Mouse (Mus musculus) intestine, embryonic 16.5 days (tissue): ENCODE measurements around the gene Ube2f. TPM values are rescaled to one million over a fixed set of nuclear protein-coding genes. Genes with fewer than 3 reads are reported as not detected.
A peak's percentile ranks its signal among the peaks of the same experiment; 100 is the strongest.

ENCODE experiments used
- ATAC-seq: fragments of 200-750 bp; cut with Nextera tagmentation; 2 replicates; pipeline ENCODE4 v1.8.0; 2017; ENCODE audit warnings: moderate TSS enrichment, moderate library complexity
- H3K27ac ChIP-seq: fragments of 300-500 bp; sonication (generic); 2 replicates; pipeline ENCODE4 v1.5.1; 2014; ENCODE audit warnings: mild to moderate bottlenecking, low read length
- H3K27me3 ChIP-seq: fragments of 300-500 bp; sonication (generic); replicated peaks from 2 replicates; pipeline ENCODE4 v1.6.1; 2014; ENCODE audit warnings: low read length, control low read depth, mixed read lengths; ENCODE audit not compliant: control insufficient read depth, insufficient read depth
- H3K36me3 ChIP-seq: fragments of 300-500 bp; sonication (generic); 2 replicates; pipeline ENCODE4 v1.6.1; 2014; ENCODE audit warnings: low read length, control low read depth; ENCODE audit not compliant: control insufficient read depth, insufficient read depth
- H3K4me1 ChIP-seq: fragments of 300-500 bp; sonication (generic); 2 replicates; pipeline ENCODE4 v1.6.1; 2014; ENCODE audit warnings: low read length, control low read depth, mixed read lengths; ENCODE audit not compliant: control insufficient read depth, insufficient read depth
- H3K4me2 ChIP-seq: fragments of 300-500 bp; sonication (generic); 2 replicates; pipeline ENCODE4 v1.6.1; 2014; ENCODE audit warnings: low read depth, low read length, control low read depth
- H3K4me3 ChIP-seq: fragments of 300-500 bp; sonication (generic); 2 replicates; pipeline ENCODE4 v1.5.1; 2014; ENCODE audit warnings: mild to moderate bottlenecking, low read length
- H3K9ac ChIP-seq: fragments of 300-500 bp; sonication (generic); 2 replicates; pipeline ENCODE4 v1.6.1; 2014; ENCODE audit warnings: low read depth, low read length
- H3K9me3 ChIP-seq: fragments of 300-500 bp; sonication (generic); 2 replicates; pipeline ENCODE4 v1.6.1; 2016; ENCODE audit warnings: low read length, control low read depth; ENCODE audit not compliant: control insufficient read depth
- WGBS: fragments of 180-500 bp; shearing (Covaris S2); extraction: QIAGEN DNeasy Blood & Tissue Kit; methylation state at CpG from one replicate; pipeline ENCODE4 v1.1.7; 2014; 5-methylcytosine and 5-hydroxymethylcytosine counted together
- polyA plus RNA-seq: library from polyadenylated mRNA; unstranded; fragments of >200 nt; fragmentation: Nextera tagmentation; extraction: Ambion mirVana; gene quantifications from 2 replicates; pipeline ENCODE4 v1.2.1, GENCODE M21; 2015

Gene Ube2f
- polyA plus RNA-seq, 1 experiment from 2014 or later = 68.8 TPM

DNA sequence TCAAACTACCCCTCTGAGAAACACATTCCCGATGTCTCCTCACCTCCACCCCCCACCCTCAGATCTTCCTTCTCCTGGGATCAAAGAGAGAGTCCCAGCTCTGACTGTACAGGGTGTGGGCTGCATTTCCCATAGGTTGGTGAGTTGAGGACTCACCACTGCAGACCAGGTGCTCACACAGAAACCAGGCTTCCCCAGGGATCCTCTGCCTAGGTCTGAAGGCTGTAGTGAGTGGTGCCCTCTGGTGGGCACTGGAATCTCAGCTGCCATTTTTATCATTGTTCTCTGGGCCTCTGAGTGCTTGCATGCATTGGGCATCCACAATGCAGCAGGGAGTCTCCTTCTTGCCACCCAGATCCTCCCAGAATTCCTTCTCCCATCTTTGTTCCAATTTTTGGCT lies 39.0 kb upstream of the Ube2f start:
- Histone ChIP-seq H3K9ac (no peak overlapping the region), H3K27ac (no peak overlapping the region), H3K36me3 (no peaks in the 10 kb centered on the region), H3K27me3 (no peaks in the 10 kb centered on the region), H3K9me3 (no peaks in the 10 kb centered on the region), H3K4me2 (no peak overlapping the region), H3K4me1 (0 out of 2 replicates have a peak, but pooled peaks cover 7% of the 10 kb centered on the region), H3K4me3 (no peak overlapping the region)
- WGBS = 72% methylated on average over 1 of the region's 1 CpGs
- 0 out of 2 replicates have a peak, but pooled peaks have one; percentile 7 for ATAC-seq

DNA sequence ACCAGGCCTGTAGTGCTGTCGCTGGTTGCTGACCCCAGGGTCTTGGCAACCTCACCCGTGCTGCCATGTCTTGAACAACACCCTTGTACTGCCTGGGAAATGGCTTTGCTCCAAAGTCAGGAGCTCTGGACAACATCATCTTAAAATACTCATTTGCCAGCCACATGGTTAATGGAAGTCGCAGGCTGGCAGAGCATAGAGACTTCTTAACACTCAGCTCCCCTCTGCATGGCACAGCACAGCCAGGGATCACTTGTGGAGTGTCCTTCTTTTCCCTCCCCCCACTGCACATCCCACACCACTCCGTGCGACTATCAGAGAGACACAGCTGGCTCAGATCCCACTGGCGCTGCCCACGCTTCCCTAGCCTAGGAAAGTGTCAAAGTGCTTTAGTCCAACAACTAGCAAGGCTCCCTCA lies 38.5 kb upstream of the Ube2f start:
- Histone ChIP-seq H3K4me2 (no peak overlapping the region), H3K9me3 (no peaks in the 10 kb centered on the region), H3K4me1 (0 out of 2 replicates have a peak, but pooled peaks cover 7% of the 10 kb centered on the region), H3K27me3 (no peaks in the 10 kb centered on the region), H3K36me3 (no peaks in the 10 kb centered on the region), H3K27ac (no peak overlapping the region), H3K9ac (no peak overlapping the region), H3K4me3 (no peak overlapping the region)
- 52% methylated on average over 7 of the region's 7 CpGs for WGBS
- ATAC-seq = no peak; the same call in 1 of the 2 replicates

DNA sequence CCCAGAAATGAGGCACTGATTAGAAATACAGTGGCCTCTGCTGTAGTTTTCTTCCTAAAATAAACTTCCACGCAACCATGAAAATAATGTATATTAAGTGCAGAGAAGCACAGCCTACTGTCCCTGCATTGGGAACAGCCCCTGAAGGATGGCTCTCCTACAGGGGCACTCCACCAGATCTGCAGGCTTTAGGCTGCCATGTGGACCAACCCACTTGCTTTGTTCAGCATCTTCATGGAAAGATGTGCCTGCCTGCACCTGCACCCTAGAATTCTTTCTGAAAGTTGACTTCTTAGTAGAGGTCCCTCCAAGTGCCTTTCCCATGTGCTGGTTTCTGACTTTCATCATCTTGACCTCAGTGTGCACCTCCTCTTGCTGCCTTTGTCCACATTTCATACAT lies 34.8 kb upstream of the Ube2f start:
- WGBS = 84% methylated on average over 1 of the region's 1 CpGs
- no peak for ATAC-seq
- Histone ChIP-seq H3K27me3 (no peaks in the 10 kb centered on the region), H3K9ac (no peak overlapping the region), H3K36me3 (no peaks in the 10 kb centered on the region), H3K4me1 (0 out of 2 replicates have a peak, but pooled peaks cover 4% of the 10 kb centered on the region), H3K4me2 (no peak overlapping the region), H3K9me3 (no peaks in the 10 kb centered on the region), H3K4me3 (no peak overlapping the region), H3K27ac (no peak overlapping the region)

DNA sequence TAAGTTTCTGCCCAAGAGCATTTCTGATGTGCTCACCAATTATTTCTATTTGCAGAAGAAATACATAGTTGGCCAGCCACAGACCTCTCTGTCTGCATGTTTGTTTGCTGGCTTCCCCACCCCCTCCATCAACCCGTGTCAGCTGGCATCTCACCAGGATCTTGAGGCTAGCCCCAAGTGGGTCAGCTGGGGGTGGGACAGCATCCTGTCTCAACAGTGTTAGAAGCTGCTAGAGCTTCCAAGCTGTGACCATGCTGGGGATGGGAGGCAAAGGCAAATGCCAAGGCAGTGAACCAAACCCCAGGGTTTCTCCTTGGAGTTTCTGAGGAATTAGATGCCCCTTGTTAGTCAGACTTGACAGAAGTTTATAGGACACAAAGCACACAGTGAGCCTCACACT lies 34.1 kb upstream of the Ube2f start:
- Histone ChIP-seq H3K4me1 (0 out of 2 replicates have a peak, but pooled peaks cover 4% of the 10 kb centered on the region), H3K4me2 (no peak overlapping the region), H3K9ac (no peak overlapping the region), H3K36me3 (no peaks in the 10 kb centered on the region), H3K9me3 (no peaks in the 10 kb centered on the region), H3K27ac (no peak overlapping the region; the same call in 1 of the 2 replicates), H3K4me3 (no peak overlapping the region), H3K27me3 (no peaks in the 10 kb centered on the region)
- WGBS = 40% methylated on average over 1 of the region's 1 CpGs
- no peak for ATAC-seq

DNA sequence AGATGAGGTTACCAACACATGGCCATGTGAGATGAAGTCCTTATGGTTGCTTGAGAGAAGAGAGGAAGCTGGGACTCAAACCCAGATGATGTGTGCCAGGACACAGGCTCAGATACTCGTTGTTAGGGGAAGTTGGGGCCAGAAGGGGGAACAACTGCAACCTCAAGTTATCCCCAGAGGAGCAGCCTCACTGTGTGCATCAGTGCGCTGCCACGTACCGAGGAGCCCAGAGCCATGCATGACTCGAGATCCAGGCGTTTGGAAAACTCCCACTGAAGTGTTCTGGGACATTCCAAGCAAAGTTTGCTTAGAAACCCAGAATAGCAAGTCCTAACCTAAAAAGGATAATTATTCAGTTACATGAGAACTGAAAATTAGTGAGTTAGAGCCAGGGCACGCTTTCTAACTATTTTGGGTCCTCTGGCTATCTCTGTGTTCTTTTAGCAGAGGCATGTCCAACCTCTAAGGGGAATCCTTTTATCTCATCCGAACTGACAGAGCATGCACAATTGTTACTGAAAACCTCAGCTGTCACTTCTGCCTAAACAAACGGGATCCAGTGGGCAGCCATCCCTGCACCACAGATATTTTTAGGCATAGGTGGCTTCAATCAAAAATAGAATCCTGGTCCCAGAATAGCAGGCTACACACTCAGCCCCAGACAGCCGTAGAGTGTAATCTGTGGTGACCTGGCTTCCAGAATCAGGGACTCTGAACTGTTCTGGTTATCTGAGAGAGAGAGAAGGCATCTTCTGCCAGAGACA lies 33.4 kb upstream of the Ube2f start:
- Histone ChIP-seq H3K9me3 (no peaks in the 10 kb centered on the region), H3K9ac (no peak overlapping the region), H3K36me3 (no peaks in the 10 kb centered on the region), H3K27me3 (no peaks in the 10 kb centered on the region), H3K27ac (peak overlapping the region; percentile 7; the same call in 1 of the 2 replicates), H3K4me3 (no peak overlapping the region), H3K4me2 (no peak overlapping the region), H3K4me1 (0 out of 2 replicates have a peak, but pooled peaks cover 4% of the 10 kb centered on the region)
- whole genome bisulfite sequencing = 49% methylated on average over 10 of the region's 10 CpGs
- ATAC-seq = peak; percentile 42; the same call in 1 of the 2 replicates

DNA sequence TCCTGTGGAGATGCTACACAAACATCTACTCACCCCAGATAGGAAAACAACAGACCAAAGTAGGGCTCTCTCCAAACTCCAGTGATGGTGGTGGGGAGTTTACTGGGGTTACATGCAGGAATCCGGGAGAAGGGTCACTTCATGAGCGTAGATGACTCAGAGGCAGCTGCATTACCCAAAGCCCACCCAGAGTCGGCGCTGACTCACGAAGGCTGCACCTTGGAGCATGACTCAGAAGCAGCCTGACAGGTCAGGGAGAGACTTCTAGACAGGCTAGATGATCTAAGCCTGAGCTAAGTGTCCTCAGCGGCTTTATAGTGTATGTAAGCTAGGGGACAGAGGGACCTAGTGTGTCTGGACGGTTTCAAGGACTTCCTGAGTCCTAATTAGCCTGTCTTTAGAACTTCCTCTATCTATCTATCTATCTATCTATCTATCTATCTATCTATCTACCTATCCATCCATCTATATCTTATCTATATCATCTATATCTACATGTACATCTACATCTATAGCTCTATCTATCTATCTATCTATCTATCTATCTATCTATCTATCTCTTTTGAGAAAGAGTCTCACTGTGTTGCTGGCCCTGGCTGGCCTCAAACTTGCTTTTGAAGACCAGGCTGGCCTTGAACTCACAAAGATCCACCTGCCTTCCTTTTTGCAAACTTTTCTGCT lies 30.3 kb upstream of the Ube2f start:
- H3K9ac ChIP-seq = no peak overlapping the region
- no peaks in the 10 kb centered on the region for H3K36me3 ChIP-seq
- no peak overlapping the region for H3K4me3 ChIP-seq
- H3K9me3 ChIP-seq = no peaks in the 10 kb centered on the region
- no peaks in the 10 kb centered on the region for H3K4me1 ChIP-seq
- H3K27me3 ChIP-seq = no peaks in the 10 kb centered on the region
- H3K27ac ChIP-seq = no peak overlapping the region
- 82% methylated on average over 7 of the region's 7 CpGs for WGBS
- no peak overlapping the region for H3K4me2 ChIP-seq
- ATAC-seq = no peak

DNA sequence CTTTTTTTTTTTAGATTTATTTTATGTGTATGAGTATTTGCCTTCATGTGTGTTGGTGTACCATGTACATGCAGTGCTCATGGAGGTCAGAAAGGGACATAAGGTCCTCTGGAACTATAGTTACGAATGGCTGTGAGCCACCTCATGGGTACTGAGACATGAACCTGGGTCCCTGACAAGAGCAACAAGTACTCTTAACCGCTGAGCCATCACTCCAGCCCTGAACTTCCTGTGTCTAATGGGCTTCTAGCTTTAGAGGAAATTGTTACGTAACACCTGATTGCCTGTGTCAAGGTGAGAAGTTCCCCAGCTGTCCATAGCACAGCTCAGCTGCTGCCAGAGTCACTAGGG lies 29.8 kb upstream of the Ube2f start:
- H3K9ac ChIP-seq = no peak overlapping the region
- H3K27me3 ChIP-seq = no peaks in the 10 kb centered on the region
- H3K4me2 ChIP-seq = no peak overlapping the region
- H3K9me3 ChIP-seq = no peaks in the 10 kb centered on the region
- ATAC-seq = no peak
- no peak overlapping the region for H3K27ac ChIP-seq
- H3K36me3 ChIP-seq = no peaks in the 10 kb centered on the region
- H3K4me3 ChIP-seq = no peak overlapping the region
- H3K4me1 ChIP-seq = no peaks in the 10 kb centered on the region
- WGBS = 79% methylated on average over 3 of the region's 3 CpGs

DNA sequence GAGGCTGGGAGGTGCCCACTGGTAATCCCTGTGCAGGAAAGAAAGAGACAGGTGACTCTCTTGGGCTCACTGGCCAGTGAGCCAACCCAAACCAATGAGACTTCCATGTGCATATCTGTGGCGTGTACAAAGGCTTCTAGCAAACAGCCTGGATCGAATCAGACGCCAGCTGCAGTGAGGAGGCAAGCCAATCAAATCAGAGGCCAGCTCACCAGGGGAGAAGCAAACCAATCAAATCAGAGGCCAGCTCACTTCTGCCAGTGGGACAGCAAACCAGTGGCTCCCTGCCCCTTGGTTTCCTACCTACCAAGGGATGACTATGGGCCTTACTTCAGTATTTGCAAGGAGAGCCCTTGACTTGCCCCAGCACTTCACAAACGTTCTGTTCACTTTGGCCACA lies 23.5 kb upstream of the Ube2f start:
- Histone ChIP-seq H3K4me2 (no peak overlapping the region), H3K27ac (no peak overlapping the region), H3K9me3 (no peaks in the 10 kb centered on the region), H3K4me1 (0 out of 2 replicates have a peak, but pooled peaks cover 2% of the 10 kb centered on the region), H3K4me3 (no peak overlapping the region), H3K36me3 (no peaks in the 10 kb centered on the region), H3K9ac (no peak overlapping the region), H3K27me3 (no peaks in the 10 kb centered on the region)
- 71% methylated on average over 4 of the region's 4 CpGs for WGBS
- ATAC-seq = no peak

DNA sequence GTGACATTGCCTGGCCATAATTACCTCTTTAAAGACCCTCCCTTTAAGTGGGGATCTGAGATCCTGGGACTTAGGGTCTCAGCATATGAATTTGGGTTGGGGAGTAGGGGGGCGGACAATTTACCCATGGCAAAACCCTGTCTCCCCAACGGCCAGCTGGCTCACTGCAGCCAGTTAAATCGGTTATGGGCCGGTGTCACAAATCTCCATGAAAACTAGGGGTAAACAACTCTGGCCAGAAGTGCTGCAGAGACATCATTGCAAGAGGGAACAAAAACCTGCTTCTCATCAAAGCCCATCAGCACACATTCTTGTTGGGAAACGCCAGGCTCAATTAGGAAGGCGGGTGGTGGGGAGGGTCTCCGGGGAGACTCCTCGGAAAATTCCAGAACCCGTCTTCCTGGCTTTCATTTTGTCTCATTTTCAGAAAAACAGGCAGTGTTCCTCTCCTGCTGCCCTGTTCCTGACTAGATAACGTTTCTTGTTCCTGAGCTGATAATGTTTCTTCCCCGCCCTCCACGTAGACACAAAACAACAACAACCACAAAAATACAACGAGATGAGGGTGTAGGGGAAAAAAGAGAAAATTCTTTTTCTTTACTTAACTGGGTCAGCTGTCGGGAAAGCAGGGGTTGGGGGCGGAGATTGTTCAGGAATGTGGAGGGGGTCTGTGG lies 22.6 kb upstream of the Ube2f start:
- Histone ChIP-seq H3K4me1 (0 out of 2 replicates have a peak, but pooled peaks cover 2% of the 10 kb centered on the region), H3K27me3 (no peaks in the 10 kb centered on the region), H3K9ac (no peak overlapping the region), H3K9me3 (no peaks in the 10 kb centered on the region), H3K4me2 (no peak overlapping the region), H3K27ac (peak overlapping the region; percentile 23; the same call in 1 of the 2 replicates), H3K36me3 (no peaks in the 10 kb centered on the region), H3K4me3 (no peak overlapping the region)
- no peak for ATAC-seq
- 41% methylated on average over 15 of the region's 15 CpGs for WGBS
